Mouse (Mus musculus): ENCODE measurements around the gene Bcat1.

Bcat1 gene

DNA sequence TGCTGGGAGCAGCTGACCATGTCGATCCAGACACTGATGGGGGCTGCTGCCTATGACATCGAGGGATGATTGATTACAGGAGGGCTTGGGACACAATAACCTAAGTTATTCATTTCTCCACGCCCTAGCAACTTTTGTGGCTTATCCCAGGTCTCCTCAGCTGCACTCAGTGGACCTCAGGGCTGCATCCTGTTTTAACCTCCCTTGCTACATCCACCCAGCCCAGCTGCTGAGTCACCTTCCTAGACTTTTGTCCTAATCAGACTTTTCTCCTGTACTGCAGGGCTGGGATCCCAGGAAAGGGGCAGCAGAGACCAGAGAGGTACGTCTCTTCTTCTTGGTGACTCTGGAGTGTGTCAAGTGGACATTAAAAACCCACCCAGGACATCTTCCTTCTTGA is 19.9 kb downstream of the Bcat1 start:
- no peak for DNase-seq (ENCODE audit: low read depth)

DNA sequence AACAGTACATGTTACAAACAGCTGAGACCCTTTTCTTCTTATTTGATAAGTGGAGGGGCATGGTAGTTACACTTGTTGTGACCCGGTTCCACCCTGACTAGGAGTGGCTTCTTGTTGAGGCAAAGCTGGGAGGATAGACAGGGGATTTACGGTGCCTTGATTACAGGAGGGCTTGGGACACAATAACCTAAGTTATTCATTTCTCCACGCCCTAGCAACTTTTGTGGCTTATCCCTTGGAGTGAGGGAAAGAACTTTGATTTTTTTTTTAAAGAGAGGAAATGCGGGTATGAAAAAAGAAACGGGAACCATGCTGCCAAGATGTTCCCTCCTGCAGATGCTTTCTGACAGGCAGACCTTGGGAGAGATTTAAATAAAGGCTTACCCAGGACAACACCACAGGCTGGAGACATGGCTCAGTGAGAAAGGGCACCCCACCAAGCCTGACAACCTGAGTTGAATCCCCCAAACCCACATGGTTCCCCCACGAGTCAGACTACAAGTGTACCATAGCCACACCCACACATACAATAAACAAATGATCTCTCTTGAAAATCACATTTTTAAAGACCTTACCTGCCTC is 20.6 kb downstream of the Bcat1 start:
- no peak for DNase-seq (ENCODE audit: low read depth)

DNA sequence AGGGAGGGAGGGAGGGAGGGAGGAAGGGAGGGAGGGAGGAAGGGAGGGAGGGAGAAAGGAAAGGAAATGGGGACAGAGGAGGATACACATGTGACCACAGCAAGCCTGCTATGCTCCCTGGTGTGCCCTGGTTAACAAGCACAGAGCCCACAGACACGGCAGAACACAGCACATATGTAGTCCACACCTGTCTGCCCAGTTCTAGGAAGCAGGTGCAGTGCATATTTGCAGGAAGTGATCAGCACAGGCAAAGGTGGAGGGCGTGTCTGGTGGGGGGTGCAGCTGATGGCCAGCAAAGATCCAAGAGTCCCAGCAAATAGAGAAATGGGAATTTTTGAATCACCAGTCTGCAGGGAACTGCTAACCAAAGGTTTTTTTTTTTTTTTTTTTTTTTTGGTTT is 23.3 kb downstream of the Bcat1 start:
- DNase-seq (ENCODE audit: low read depth) = no peak

DNA sequence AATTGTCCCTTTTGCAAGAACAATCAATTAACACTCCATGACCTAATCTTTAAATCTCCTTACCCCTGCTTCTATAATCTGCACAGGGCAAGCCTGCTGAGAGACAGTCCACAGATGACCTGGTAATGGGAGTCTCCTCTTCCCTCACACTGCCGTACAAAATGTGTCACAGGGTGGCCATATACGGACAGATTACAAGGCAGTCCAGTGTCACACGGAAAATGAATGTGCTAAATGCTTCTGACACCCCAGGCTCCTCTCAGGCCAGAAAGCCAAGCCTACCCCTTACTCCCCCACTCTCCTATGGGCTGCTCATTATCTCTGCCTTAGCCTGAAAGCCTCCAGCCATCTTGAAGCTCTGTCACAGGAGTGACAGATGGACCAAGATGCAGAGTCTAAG is 25.1 kb downstream of the Bcat1 start:
- DNase-seq (ENCODE audit: low read depth) = no peak

DNA sequence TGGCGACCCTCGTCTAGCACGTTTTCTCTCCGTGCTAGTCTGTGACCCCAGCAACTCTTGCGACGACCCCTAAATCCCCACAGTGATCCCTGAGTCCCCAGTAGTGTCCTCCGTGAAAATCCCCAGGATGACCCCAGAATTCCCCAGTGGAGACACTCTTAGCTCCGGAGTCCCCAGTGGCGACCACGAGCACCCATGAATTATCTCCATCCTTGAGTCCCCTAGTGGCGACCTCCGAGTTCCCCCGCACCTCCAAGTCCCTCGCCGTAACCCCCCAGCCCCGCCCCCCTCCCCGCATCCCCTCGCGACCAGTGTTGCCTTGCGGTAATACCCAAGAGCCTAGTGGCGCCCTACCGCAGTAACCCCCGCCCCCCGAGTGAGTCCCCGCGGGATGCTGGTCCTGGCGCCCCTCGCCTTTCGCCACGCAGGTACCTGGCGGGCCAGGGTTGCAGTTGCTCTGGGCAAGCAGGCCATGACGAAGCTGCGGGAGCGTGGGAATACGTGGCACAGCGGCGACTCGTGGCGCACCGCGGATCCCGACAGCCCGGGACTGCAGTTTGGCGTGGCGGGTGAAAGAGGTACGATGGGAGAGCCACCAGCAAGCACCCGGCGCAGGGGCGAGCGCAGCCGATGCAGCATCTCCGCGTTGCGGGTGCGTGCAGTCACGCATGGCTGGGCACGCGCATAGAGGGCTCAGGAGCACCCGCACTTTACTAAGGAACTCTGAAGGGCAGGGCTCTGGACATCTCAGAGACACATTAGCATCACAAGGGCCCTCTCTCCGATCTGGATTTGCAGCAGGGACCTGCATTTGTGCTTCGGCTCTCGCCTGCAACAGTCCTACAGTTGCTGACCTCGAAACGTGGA is 27.6 kb downstream of the Bcat1 start:
- no peak for DNase-seq (ENCODE audit: low read depth)

DNA sequence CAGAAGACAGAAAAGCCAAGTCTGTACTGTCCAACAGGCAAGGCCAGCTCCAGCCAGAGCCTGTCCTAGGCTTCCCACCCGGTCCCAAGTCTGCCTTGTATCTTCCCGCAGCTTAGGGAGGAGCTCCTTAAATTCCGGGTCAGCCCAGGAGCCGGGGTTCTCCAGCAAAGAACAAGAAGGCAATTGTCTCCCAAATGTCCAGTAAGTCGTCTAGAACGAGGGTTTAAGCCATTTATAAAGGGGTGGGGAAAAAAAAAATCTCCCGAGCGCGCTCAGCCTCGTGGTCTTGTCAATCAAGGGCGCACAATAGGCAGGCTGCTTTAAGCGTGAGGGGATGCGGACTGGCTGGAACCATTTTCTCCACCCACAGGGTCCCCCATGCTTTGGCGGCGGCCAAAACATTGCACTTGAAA is 28.5 kb downstream of the Bcat1 start:
- no peak for DNase-seq (ENCODE audit: low read depth)

DNA sequence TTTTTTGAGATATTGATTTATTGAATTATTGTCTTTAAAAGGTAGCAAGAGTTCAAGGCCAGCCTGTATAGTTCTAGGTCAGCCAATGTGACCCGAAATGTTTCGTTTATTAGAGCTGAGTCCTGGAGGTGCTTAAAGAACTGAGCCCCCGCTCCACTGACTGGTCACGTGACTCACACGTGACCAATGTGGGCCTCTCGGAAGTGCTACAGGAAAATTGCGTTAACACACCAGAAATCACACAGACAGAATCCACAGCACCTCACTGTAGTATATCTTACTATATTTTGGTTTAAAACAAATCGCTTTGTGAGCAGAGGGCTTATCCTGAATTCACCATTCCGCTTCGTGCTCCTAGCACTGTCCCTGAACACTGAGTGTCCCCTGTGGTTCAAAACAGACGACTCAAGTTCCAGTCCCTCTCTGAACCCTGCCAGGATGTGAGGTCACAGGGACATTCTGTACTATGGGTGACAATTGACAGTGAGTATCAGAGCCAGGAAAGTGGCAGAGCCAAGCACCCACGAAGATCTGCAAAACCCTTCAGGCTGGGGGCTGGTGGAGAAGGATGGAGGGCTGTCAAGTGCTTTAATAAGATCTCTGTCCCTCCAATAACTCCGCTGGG is 29.6 kb downstream of the Bcat1 start:
- DNase-seq (ENCODE audit: low read depth) = no peak

DNA sequence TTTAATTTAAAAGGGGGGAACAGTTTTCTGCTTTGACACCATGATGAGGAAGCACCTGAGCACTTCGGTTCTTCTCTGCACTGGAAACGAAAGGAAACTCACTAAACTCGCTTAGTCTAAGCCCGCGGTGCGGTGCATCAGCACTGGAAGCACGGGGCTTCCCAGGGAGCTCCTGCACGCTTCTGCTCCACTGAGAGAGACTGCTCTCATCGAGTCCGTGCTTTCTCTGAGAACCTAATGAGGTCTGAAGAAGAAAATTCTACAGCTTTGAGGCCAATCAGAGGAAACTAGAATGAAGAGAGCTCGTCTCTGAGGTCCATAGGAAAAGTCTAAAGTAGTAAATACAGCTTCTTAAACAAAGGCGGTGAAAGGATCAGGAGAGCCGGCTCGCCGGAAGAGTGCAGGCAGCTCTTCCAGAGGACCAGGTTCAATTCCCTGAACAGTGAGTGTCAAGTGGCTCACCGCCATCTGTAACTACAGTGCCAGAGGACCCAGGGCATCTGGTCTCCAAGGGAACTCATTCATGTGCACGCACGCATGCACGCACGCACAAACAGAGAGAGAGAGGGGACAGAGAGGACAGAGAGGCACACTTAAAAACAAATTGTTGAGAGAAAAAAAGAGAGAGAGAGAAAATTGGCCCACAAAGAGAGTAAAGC is 30.9 kb downstream of the Bcat1 start:
- DNase-seq (ENCODE audit: low read depth) = no peak

DNA sequence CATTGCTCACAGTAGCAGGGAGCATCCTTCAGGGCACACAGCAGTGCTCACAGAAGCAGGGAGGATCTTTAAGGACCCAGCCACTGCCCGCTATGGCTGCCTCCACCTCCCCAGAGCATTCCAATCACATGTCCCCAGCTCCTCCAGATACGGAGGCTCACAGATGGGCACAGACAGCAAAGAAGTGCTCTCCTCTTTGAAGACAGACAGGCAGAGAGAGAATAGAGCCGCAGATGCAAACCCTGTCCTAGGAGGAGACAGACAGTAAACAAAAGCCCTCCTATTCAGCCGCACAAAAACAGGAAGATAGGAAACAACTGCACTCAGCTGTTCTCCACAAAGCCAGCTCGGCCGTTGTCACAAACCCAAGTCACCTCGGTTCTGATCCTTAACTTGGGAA is 35.3 kb downstream of the Bcat1 start:
- no peak for DNase-seq (ENCODE audit: low read depth)

DNA sequence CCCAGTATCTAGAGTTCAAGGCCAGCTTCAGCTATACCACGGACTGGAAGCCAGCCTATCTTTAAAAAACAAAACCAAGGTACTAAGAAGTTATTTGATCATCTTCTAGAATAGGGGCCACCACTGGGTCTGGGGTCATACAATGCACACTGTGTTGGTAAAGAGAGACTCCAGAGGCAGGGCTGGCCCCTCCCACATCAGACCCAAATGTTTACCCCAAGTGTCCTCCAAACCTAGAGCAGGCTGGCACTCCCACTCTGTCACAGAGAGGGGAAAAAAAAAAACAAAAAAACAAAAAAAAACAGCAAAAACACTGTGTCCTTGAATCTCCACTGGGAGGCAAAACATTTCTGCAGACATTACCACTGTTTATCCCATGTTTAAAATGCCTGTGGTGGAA is 38.4 kb downstream of the Bcat1 start:
- no peak for DNase-seq (ENCODE audit: low read depth)

DNA sequence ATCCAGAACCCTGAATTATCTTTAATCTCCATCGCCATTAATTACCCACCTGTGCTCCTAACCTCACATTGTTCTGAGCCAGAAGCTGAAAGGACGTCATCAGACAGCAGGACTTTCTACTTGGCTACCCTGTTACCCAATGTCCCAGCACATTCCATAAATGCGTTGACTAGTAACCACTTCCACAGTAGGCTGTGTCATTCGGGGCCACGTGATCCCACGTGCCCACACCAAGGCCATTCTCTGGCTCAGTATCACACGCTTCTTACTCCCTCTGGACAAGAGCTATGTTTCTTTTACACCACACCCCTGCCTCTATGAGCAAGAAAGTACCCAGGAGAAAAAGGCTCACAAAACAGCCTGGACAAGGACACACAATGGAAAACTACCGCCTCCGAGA is 40.6 kb downstream of the Bcat1 start:
- DNase-seq (ENCODE audit: low read depth) = no peak

DNA sequence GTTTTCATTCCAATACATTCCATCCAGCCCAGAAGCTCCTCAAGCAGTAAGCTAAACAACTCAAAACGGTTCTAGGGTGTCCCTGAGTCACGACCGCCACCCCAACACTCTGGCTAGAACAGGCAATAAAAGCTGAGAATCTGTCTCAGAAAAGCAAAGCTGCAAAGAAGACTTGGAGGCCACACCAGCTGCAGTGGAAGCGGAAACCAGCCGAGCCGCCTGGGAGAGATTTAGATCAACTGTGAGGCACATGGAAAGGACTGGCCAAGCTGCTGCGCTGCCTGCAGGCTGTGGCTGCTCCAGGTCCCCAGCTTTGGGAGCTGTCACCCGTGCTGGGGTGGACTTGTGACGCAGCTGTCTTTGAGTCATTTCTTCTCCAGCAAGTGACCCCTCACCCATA is 45.4 kb downstream of the Bcat1 start:
- DNase-seq (ENCODE audit: low read depth) = no peak

DNA sequence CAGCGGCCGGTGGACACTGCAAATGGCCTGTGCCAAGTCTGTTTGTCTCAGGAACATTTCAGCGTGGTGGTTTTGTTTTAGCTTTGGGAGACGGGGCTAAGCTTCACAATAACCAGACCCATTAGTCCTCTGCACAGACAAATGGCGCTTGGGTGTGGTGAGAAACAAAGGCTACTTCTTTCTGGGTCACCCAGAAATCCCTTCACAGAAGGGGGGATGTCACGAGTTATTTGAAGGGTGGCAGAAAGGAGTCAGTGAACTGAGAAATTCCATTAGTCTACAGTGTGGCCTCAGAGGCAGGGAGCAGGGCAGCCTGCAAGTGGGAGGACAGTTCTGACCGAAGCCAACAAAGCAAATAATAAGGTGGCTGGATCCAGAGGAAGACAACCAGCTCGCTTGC is 52.0 kb downstream of the Bcat1 start:
- no peak for DNase-seq (ENCODE audit: low read depth)

DNA sequence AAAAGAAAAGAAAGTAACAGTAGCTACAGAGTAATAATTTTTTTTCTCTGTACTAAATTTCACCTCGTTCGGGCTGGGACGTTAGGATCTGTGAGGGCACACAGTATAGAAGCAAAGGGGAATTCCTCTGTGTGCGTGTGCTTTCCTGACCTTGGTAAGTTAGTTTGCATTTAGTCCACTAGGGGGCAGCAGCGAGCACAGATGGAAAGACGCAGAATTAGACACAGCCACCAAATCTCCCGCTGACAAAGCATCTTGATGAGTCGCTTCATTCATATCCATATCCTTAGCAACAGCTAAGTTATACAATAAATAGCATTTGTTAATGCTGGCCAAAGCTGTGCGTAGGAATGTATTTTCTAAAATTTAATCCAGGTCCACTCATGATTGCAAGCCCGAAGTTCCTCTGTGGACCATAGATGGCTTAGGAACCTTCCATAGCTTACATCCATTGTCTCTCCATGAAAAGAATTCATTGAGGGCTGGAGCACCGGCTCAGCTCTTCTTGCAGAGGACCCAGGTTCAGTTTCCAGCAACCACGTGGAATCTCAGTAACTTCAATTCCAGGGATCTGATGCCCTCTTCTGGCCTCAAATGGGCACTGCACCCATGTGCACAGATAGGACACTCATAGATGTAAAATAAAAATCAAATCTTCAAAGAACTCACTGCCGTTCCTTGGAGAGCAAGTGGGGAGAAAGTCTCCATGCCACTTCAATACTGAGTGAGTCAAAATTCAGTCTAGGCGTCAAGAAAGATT is 52.8 kb downstream of the Bcat1 start:
- peak; percentile 58 for DNase-seq (ENCODE audit: low read depth)

DNA sequence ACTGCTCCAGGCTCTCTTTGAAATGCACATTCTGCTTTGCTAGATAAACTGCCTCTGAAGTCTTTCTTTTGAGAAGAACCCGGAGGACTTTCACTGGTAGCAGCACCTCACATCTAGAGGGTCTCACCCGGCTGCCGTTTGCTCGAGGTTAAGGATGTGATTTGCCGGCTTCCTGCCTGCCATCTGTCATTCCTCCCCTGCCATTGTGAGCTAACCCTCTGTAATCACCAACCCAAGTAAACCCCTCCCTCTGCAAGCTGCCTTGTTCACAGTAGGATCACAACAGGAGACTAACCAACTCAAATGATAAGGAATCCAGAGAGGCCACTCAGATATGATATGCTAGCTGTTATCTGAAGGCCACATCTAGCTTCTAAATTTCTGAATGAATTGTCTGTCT is 53.6 kb downstream of the Bcat1 start:
- no peak for DNase-seq (ENCODE audit: low read depth)

DNA sequence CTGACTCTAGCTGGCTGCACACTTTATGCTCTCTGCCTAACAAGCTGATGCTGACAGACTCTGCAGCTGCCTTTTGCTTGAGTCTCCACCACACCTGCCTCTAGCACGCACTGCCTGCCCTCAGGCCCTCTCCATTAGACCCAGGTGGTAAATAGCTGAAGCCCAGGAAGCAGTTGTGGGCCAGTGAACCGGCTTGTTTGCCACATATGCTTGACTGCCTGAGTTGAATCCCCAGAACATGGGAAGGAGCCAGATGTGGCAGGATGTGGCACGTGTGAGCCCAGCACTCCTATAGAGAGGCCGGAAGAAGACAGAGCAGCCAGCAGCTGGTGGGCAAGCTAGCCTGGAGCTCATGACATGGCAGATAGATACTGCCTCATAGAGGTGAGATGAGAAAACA is 55.4 kb downstream of the Bcat1 start:
- DNase-seq (ENCODE audit: low read depth) = no peak

DNA sequence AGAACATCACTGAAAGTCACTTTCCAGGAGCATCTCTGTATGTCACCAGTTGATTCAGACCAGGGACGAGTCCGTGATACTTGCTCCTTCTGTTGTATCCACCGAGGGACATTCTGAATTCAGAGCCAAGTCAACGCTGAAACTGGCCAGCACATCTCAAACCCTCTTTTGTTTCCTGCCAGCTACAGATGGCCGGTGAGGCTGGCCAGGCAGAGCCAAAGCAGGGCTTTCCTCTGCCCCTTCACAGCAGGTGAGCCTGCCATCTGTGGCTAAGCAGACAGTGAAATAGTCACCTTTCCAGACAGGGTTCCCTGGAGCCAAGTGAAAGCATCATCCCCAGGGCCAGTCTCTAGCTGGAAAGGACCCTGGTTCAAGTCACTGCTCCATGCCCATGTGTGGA is 57.7 kb downstream of the Bcat1 start:
- no peak for DNase-seq (ENCODE audit: low read depth)

DNA sequence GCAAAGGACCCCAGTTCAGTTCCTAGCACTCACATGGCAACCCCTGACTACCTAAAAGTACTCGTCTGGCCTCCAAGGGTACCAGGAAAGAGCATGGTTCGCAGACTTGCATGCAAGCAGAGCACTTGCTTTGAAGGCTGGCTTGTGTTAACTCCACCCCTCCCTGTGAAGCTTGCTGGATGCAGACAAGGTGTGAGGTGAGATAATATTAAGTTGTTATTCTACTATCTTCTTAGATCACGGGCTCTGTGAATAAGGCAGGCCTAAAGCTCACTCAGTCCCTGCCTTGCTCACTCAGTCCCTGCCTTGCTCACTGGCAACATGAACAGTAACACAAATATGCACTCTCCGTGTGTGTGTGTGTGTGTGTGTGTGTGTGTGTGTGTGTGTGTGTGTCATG is 58.5 kb downstream of the Bcat1 start:
- no peak for DNase-seq (ENCODE audit: low read depth)

DNA sequence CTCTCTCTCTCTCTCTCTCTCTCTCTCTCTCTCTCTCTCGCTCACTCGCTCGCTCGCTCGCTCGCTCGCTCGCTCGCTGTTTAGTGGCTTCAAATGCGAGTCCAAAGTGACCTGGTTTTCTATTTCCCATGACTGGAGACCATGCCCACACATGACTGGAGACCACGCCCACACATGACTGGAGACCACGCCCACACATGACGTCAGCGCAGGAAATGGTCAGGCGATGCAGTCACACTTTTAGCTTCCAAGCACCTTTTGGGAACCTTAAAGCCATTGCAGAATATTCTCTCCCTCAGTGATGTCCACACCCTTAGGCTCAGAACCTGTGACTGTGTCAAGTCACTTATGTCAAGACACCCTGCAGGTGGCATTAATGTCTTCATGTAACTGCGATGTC is 59.3 kb downstream of the Bcat1 start:
- DNase-seq (ENCODE audit: low read depth) = no peak

DNA sequence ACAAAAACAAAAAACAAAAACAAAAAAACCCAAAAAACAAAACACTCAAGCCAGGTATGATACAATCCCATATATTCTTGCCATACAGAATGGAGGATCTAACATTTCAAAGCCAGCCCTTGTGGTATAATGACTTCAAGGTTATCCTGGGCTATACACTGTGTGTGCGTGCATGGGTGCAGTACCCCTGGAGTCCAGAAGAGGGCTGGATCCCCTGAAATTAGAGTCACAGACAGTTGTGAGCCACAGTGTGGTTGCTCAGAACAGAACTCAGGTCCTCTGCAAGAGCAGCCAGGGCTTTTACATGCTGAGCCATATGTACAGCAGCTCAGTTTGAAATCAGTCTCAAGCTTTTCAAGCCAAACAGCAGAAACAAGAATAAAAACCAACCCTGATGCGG is 61.0 kb downstream of the Bcat1 start:
- no peak for DNase-seq (ENCODE audit: low read depth)

DNA sequence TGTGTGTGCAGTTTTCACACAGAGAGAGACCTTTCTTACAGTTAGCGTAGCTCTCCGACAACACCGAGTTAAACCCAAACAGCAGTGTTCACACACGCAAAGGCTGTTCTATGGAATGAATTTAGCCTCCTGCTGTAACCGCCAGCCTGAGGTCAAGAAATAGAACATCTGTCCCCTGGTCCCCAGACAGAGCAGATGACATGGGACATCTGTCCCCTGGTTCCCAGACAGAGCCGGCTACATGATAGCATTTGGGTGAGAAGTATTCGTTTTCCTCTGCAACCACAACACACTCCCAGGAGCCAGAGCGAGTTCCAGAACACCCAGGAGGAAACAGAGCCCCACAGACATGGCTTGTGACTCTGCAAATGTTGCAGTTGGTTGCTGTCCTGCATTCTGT is 63.3 kb downstream of the Bcat1 start:
- no peak for DNase-seq (ENCODE audit: low read depth)

DNA sequence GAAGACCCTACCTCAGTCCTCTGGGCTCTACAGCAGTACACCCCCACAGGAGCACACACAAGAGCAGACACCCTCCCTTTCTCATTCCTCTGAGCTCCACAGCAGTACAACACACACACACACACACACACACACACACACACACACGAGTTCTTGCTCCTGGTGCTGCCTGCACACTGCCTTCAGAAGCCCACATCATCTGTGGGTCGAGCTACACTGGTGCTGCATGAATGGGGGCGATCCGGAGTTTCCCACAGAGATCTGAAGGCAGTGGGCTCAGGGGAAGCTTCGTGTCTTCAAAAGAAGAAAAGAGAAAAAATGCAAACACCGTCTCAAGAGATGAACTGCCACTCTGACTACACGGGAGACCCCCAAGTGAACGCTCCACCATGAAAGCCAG is 64.8 kb downstream of the Bcat1 start:
- no peak for DNase-seq (ENCODE audit: low read depth)

Measured in c-Kit-positive CD71-negative TER-119-negative erythroid progenitor cells, embryonic 14.5 days (primary cell).